Mouse (Mus musculus) embryonic facial prominence, embryonic 12.5 days (tissue): Measurements from ENCODE around the gene Wnt1. TPM values are rescaled to one million over a fixed set of nuclear protein-coding genes. Genes with fewer than 3 reads are reported as not detected.

Source experiments
- ATAC-seq: fragments of 200-750 bp; cut with Nextera tagmentation; 2 replicates; pipeline ENCODE4 v1.8.0; 2017; ENCODE audit not compliant: insufficient number of reproducible peaks, insufficient read depth, low FRiP score, low TSS enrichment
- H3K27ac ChIP-seq: fragments of 300-500 bp; sonication (generic); 2 replicates; pipeline ENCODE4 v1.5.1; 2016; ENCODE audit warnings: mild to moderate bottlenecking
- H3K27me3 ChIP-seq: fragments of 300-500 bp; sonication (generic); 2 replicates; pipeline ENCODE4 v1.6.1; 2016; ENCODE audit warnings: mild to moderate bottlenecking, moderate library complexity
- H3K36me3 ChIP-seq: fragments of 300-500 bp; sonication (generic); 2 replicates; pipeline ENCODE4 v1.6.1; 2016; ENCODE audit warnings: mild to moderate bottlenecking
- H3K4me1 ChIP-seq: fragments of 300-500 bp; sonication (generic); 2 replicates; pipeline ENCODE4 v1.6.1; 2016
- H3K4me2 ChIP-seq: fragments of 300-500 bp; sonication (generic); replicated peaks from 2 replicates; pipeline ENCODE4 v1.6.1; 2016; ENCODE audit warnings: mild to moderate bottlenecking, moderate library complexity
- H3K4me3 ChIP-seq: fragments of 300-500 bp; sonication (generic); 2 replicates; pipeline ENCODE4 v1.5.1; 2016; ENCODE audit warnings: mild to moderate bottlenecking
- H3K9ac ChIP-seq: fragments of 300-500 bp; sonication (generic); 2 replicates; pipeline ENCODE4 v1.6.1; 2016; ENCODE audit warnings: mild to moderate bottlenecking, moderate library complexity
- H3K9me3 ChIP-seq: fragments of 300-500 bp; sonication (generic); 2 replicates; pipeline ENCODE4 v1.6.1; 2016; ENCODE audit warnings: mild to moderate bottlenecking, moderate library complexity
- WGBS: fragments of 180-500 bp; shearing (Covaris S2); methylation state at CpG from one replicate; pipeline ENCODE4 v1.1.7; 2016; 5-methylcytosine and 5-hydroxymethylcytosine counted together
- polyA plus RNA-seq: library from polyadenylated mRNA; unstranded; fragments of >200 nt; fragmentation: Nextera tagmentation; extraction: Ambion mirVana; gene quantifications from 2 replicates; pipeline ENCODE4 v1.2.1, GENCODE M21; 2016

Gene Wnt1
- polyA plus RNA-seq, 1 experiment from 2014 or later = 0.38 TPM

DNA sequence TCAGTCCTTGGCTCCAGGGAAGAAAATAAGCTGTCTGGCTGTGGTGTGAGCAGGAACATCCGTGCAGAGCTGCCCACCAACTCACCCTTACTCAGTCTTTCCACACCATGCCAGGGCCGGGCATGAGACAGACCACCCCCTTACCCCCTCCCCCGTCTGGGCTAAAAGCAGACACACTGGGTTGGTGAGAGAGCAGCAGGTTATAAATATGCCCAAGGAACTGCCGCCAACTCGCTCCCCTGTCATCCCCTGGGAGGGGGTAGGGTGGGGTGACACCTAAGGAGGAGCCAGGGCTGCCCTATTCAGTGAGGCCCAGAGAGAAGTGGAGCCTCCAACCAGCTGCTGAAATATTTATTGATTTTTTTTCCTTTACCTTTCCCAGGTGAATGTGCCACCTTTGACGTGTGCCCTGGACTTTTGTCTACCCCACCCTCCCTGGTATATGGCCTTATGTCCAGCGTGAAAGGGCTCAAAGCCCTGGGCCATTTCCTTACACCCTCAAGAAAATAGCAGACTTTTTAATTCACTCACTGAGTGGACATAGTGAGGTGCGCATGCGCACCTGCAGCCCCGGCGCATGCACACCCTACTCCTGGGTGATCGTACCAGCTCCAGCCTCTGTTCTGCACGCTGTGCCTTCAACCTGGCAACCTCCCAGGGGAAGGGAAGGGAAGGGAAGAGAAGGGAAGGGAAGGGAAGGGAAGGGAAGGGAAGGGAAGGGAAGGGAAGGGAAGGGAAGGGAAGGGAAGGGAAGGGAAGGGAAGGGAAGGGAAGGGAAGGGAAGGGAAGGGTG is 7.3 kb downstream of the Wnt1 start:
- no peaks in the 10 kb centered on the region for H3K9me3 ChIP-seq
- H3K27me3 ChIP-seq = peaks cover 100% of the 10 kb centered on the region
- ATAC-seq = no peak
- no peak overlapping the region for H3K4me3 ChIP-seq
- WGBS = 4% methylated on average over 13 of the region's 13 CpGs
- H3K4me1 ChIP-seq = peaks cover 11% of the 10 kb centered on the region
- no peak overlapping the region for H3K9ac ChIP-seq
- no peaks in the 10 kb centered on the region for H3K36me3 ChIP-seq
- H3K4me2 ChIP-seq = no peak overlapping the region
- H3K27ac ChIP-seq = no peak overlapping the region

DNA sequence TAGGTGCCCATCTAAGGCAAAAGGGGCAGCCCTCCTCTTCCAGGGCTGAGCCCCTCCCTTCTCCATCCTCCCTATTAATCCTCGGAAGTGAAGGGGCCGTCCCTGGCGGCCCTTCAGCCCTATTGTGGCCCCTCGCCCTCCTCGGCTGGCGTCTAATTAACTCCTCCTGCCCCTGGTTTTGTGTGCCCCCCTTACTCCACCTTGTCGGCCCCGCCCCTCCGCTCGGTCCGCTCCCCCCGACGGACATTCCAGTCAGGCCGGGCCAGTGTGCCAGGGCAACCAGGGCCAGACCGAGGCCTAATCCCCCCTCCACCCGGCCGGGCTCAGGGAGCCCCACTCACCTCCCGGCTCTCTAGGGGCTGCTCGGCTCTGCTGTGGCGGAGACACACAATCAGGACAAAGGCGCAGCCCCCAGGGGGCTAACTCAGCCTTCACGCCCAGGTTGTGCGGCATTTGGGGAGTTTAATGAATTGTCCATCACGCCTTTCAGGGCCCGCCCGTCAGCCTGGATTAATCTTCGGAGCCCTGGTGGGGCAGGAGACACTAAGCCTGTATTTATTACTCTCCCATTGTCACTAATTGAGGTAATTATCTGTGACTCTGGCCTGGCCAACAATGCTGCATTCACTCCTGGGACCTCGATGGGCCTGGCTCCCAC is 8.3 kb downstream of the Wnt1 start:
- ATAC-seq = peak; percentile 77; the same call in 1 of the 2 replicates
- H3K4me3 ChIP-seq = 0 out of 2 replicates have a peak overlapping the region, but pooled peaks have one; percentile 2

DNA sequence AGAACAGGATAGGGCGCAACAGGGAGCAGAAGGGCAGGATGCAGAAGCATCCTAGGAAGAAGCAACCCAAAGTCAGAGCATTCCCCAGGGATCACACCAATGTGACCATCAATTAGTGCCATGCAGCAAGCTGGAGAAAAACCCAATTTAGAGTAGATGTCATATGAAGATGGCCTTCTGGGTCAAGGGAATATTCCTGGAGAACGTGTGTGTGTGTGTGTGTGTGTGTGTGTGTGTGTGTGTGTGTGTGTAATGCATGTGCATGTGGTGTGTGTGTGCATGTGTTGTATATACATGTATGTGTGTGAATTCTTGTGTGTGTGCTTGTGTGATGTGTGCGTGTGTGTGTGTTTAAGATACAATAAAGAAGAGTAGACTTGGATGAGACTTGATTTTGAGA is 9.2 kb downstream of the Wnt1 start:
- no peaks in the 10 kb centered on the region for H3K9me3 ChIP-seq
- no peak overlapping the region for H3K27ac ChIP-seq

More for the DNA sequence above, 8.3 kb downstream of the Wnt1 start:
- no peak overlapping the region; the same call in 1 of the 2 replicates for H3K9ac ChIP-seq
- 1% methylated on average over 28 of the region's 28 CpGs for WGBS
- 0 out of 2 replicates have a peak, but pooled peaks cover 4% of the 10 kb centered on the region for H3K4me1 ChIP-seq
- H3K36me3 ChIP-seq = no peaks in the 10 kb centered on the region
- H3K27ac ChIP-seq = no peak overlapping the region
- peak overlapping the region; percentile 28; the same call in 1 of the 2 replicates for H3K4me2 ChIP-seq
- H3K9me3 ChIP-seq = no peaks in the 10 kb centered on the region
- peaks cover 100% of the 10 kb centered on the region for H3K27me3 ChIP-seq

DNA sequence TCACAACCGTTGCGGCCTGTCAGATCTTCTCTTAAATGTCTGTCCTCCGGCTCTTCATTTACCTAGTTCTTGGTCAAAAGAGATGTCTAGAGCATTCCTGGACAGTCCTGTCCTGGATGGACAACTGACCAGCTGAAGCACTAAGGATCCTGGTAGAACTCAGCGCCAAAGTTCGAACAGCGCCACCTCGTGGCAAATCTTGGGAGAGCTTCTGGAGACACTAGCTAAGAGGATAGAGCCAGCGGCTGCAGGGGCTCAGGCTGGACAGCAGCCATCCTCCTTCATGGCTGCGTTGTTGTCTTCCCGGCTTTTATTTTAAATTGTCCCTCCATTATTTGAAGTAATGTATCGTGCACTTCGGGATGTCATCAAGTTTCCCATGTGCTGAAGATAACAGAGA is 9.7 kb downstream of the Wnt1 start:
- WGBS = 13% methylated on average over 12 of the region's 12 CpGs
- H3K36me3 ChIP-seq = no peaks in the 10 kb centered on the region

More for the DNA sequence above, 9.2 kb downstream of the Wnt1 start:
- H3K4me1 ChIP-seq = 0 out of 2 replicates have a peak, but pooled peaks cover 4% of the 10 kb centered on the region
- ATAC-seq = no peak
- H3K9ac ChIP-seq = no peak overlapping the region
- H3K27me3 ChIP-seq = peaks cover 100% of the 10 kb centered on the region
- H3K4me2 ChIP-seq = no peak overlapping the region
- no peak overlapping the region for H3K4me3 ChIP-seq
- no peaks in the 10 kb centered on the region for H3K36me3 ChIP-seq
- WGBS = 47% methylated on average over 3 of the region's 3 CpGs

DNA sequence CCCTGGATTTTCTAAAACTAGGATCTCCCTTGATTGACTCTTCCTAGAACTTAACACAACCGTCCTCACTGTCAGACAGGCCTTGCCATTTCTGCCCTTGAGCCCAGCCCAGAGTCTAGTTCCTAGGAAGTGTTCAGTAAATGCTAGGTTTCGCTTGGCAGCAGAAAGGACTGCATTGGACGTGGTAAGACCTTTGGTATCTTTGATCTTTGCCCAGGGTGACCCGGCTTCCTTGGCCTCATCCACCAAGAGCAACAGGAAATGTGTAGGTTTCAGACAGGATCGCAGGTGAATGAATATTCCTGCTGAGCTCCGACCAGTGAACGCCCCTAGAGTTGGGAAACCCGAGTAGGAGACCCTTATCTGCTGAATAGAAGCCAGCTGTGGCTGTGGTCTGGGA is 13.3 kb downstream of the Wnt1 start:
- Histone ChIP-seq H3K9me3 (no peaks in the 10 kb centered on the region), H3K36me3 (no peaks in the 10 kb centered on the region), H3K4me2 (no peak overlapping the region), H3K27me3 (peaks cover 100% of the 10 kb centered on the region), H3K27ac (no peak overlapping the region), H3K4me3 (no peak overlapping the region), H3K4me1 (peaks cover 25% of the 10 kb centered on the region), H3K9ac (no peak overlapping the region)
- WGBS = 5% methylated on average over 8 of the region's 8 CpGs
- no peak for ATAC-seq

More for the DNA sequence above, 9.7 kb downstream of the Wnt1 start:
- Histone ChIP-seq H3K27ac (no peak overlapping the region), H3K9ac (no peak overlapping the region), H3K4me3 (no peak overlapping the region), H3K4me2 (no peak overlapping the region), H3K4me1 (0 out of 2 replicates have a peak, but pooled peaks cover 4% of the 10 kb centered on the region), H3K27me3 (peaks cover 100% of the 10 kb centered on the region), H3K9me3 (no peaks in the 10 kb centered on the region)
- no peak for ATAC-seq

DNA sequence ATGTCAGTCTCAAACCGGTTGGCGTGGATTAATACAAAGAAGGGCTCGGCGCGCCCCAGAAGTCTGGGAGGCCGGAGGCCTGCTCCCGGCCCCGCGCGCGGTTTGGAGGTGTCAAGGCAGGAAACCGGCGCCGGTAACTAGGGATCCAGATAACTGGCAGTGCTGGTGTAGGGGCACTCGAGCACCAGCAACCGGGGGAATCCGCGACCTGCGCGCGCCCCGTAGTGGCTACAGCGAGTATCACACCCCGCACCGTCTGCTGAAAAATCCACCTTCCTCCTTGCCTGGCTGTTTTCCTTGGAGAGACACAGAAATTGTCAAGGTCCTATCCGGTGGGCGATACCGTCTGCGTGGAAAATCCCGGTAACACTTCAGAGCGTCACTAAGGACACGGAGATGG is 14.4 kb downstream of the Wnt1 start:
- 1% methylated on average over 32 of the region's 32 CpGs for whole genome bisulfite sequencing
- Histone ChIP-seq H3K9ac (no peak overlapping the region), H3K4me2 (peak overlapping the region; percentile 38), H3K4me3 (no peak overlapping the region; the same call in 1 of the 2 replicates), H3K27me3 (peaks cover 100% of the 10 kb centered on the region), H3K9me3 (no peaks in the 10 kb centered on the region), H3K4me1 (peaks cover 31% of the 10 kb centered on the region), H3K36me3 (no peaks in the 10 kb centered on the region), H3K27ac (no peak overlapping the region)
- ATAC-seq = no peak

DNA sequence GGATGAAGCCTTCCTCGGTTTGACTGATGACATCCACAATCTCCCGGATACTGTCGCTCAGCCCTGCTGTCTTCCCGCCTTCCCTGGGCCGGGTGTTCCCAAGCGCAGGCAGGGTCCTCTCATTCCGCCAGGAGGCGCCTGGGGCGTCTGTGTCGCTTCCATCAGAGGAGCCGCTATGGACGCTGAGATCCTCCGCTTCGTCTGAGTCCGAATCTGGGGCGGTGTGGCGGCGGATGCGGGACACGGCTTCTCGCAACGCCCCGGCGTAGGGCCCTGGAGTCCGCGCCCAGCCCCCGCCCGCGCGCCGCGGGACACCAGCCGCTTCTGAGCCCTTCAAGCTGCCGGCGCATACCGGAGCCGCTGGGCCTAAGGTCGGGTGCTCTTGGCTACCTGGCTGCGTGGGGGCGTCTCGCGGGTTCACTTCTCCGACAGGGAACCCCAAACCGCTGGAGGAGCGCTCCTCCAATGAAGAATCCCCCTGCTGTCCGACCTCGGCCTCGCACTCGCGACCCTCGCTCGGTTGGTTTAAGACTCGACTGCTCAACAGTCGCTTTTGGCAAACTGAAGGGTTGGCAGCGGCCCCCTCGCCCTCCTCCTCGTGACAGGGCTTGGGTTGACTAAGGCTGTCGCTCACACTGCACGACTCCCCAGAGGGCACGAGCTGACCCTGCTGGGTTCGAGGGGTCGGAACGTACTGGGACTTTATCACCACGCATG is 15.8 kb downstream of the Wnt1 start:
- Histone ChIP-seq H3K36me3 (no peaks in the 10 kb centered on the region), H3K4me1 (peaks cover 31% of the 10 kb centered on the region), H3K27ac (no peak overlapping the region), H3K9ac (peak overlapping the region; percentile 55), H3K27me3 (peaks cover 96% of the 10 kb centered on the region), H3K4me3 (peak overlapping the region; percentile 32), H3K4me2 (peak overlapping the region; percentile 53), H3K9me3 (no peaks in the 10 kb centered on the region)
- peak; percentile 13; the same call in 1 of the 2 replicates for ATAC-seq
- WGBS = under 1% methylated on average over 64 of the region's 64 CpGs

DNA sequence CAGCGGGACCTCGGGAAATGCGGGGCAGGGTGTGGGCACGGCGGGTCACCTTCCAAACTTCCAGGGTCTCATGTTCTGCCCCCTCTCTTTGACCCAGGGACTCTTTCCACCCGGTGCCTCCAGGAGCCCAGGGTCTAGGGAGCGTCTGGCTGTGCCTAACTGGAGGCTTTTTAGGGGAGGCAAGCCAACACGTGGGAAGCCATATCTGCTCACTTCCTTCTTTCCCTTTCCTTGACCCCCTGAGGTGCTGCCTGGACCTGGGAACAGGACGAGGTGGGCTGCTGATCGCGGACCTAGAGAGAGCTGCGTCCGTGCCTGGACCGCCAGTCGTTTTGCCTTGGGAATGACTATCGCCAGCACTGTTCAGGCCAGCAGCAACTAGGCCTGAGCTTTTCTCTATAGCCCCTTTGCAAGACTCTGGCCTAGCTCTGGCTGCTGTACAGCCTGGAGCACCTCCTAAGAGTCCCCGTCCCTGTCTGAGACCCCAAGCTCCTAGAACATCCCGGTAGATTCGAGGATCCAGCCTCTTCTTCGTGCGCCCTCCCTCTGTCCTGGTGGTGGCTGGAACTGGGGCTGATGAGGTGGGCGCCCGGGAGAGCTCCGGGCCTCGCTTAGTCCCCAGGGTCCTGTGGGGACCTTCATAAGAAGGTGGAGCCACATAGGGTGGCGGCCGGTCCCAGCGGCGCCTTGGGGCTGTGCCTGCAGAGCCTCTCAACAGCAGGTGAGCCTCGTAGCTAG is 16.6 kb downstream of the Wnt1 start:
- H3K4me3 ChIP-seq = peak overlapping the region; percentile 45
- H3K27me3 ChIP-seq = peaks cover 94% of the 10 kb centered on the region
- H3K27ac ChIP-seq = no peak overlapping the region
- H3K4me1 ChIP-seq = peaks cover 31% of the 10 kb centered on the region
- WGBS = 5% methylated on average over 30 of the region's 30 CpGs
- peaks cover 6% of the 10 kb centered on the region; the same call in 1 of the 2 replicates for H3K36me3 ChIP-seq
- ATAC-seq = 0 out of 2 replicates have a peak, but pooled peaks have one; percentile 8
- peak overlapping the region; percentile 87 for H3K4me2 ChIP-seq
- H3K9ac ChIP-seq = no peak overlapping the region
- H3K9me3 ChIP-seq = no peaks in the 10 kb centered on the region

DNA sequence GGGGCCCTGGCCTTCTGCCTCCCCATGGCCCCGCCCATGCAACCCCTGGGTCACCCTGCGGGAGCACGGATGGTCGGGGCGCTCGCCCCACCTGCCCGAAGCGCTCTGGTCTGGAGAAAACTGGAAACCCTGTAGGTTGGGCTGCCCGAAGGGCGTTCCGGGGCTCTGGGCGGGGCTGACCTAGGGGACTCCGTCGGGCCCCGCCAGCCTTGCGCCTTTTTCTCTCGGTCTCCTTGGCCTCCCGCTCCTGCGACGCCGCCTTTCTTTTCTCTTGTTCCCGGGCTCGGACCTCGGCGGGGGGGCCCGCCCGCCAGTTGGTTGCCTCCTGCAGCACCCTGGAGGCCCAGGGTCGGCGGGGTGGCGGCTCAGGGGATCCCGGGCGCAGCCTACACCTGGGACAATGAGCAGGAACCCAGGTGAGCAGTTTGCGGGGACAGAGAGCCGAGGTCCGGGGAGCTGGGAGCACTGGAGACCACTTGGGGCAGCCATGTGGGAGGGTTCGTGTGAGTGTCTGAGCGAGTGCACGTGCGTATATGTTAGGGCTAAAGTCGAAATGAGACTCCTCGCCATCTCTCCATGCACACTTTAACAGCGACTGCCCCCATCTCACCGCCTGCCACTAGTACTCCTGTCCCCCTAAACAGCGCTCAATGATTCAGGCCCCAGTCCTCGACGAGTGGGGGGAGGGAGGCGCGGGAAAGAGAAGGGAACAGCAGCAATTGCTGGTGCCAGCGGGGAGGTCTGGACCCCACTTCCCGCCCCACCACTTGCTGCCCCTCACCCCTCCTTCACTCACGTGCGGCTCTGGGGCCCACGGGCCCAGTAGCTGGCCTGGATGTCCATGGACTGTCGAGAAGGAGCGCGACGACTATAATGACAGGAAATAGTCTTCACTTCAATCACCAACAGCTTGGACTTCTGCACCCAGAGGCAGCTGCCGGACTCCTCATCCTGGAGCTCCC is 17.4 kb downstream of the Wnt1 start:
- Histone ChIP-seq H3K27ac (no peak overlapping the region), H3K9ac (peak overlapping the region; percentile 28)
- ATAC-seq = no peak

More for the DNA sequence above, 17.4 kb downstream of the Wnt1 start:
- peaks cover 31% of the 10 kb centered on the region for H3K4me1 ChIP-seq
- H3K4me3 ChIP-seq = peak overlapping the region; percentile 45
- WGBS = under 1% methylated on average over 57 of the region's 58 CpGs
- H3K27me3 ChIP-seq = peaks cover 86% of the 10 kb centered on the region
- no peaks in the 10 kb centered on the region for H3K9me3 ChIP-seq
- peak overlapping the region; percentile 87 for H3K4me2 ChIP-seq
- H3K36me3 ChIP-seq = peaks cover 13% of the 10 kb centered on the region
